Mouse (Mus musculus) hindbrain, embryonic 15.5 days (tissue): Measurements from ENCODE around the gene Tmf1. TPM values are rescaled to one million over a fixed set of nuclear protein-coding genes. Genes with fewer than 3 reads are reported as not detected.
A peak's percentile ranks its signal among the peaks of the same experiment; 100 is the strongest.

ENCODE experiments used
- ATAC-seq: fragments of 200-750 bp; cut with Nextera tagmentation; 2 replicates; pipeline ENCODE4 v1.8.0; 2017; ENCODE audit warnings: low read depth, moderate number of reproducible peaks, moderate TSS enrichment; ENCODE audit not compliant: low FRiP score
- H3K27ac ChIP-seq: fragments of 300-500 bp; sonication (generic); replicated peaks from 2 replicates; pipeline ENCODE4 v1.5.1; 2015; ENCODE audit warnings: mild to moderate bottlenecking, inconsistent platforms
- H3K27me3 ChIP-seq: fragments of 300-500 bp; sonication (generic); 2 replicates; pipeline ENCODE4 v1.6.1; 2015; ENCODE audit warnings: control low read depth, inconsistent platforms
- H3K36me3 ChIP-seq: fragments of 300-500 bp; sonication (generic); 2 replicates; pipeline ENCODE4 v1.6.1; 2015; ENCODE audit warnings: control low read depth, inconsistent platforms
- H3K4me1 ChIP-seq: fragments of 300-500 bp; sonication (generic); replicated peaks from 2 replicates; pipeline ENCODE4 v1.6.1; 2015; ENCODE audit warnings: control low read depth, inconsistent platforms
- H3K4me2 ChIP-seq: fragments of 300-500 bp; sonication (generic); 2 replicates; pipeline ENCODE4 v1.6.1; 2015; ENCODE audit warnings: moderate library complexity, mild to moderate bottlenecking, inconsistent platforms
- H3K4me3 ChIP-seq: fragments of 300-500 bp; sonication (generic); 2 replicates; pipeline ENCODE4 v1.5.1; 2015; ENCODE audit warnings: mild to moderate bottlenecking, inconsistent platforms
- H3K9ac ChIP-seq: fragments of 300-500 bp; sonication (generic); 2 replicates; pipeline ENCODE4 v1.6.1; 2015; ENCODE audit warnings: inconsistent platforms
- H3K9me3 ChIP-seq: fragments of 300-500 bp; sonication (generic); 2 replicates; pipeline ENCODE4 v1.6.1; 2016; ENCODE audit warnings: control low read depth, inconsistent platforms
- WGBS: fragments of 180-500 bp; shearing (Covaris S2); methylation state at CpG from one replicate; pipeline ENCODE4 v1.1.7; 2015; 5-methylcytosine and 5-hydroxymethylcytosine counted together
- polyA plus RNA-seq: library from polyadenylated mRNA; unstranded; fragments of >200 nt; fragmentation: Nextera tagmentation; extraction: Ambion mirVana; gene quantifications from 2 replicates; pipeline ENCODE4 v1.2.1, GENCODE M21; 2015

The Tmf1 gene
- polyA plus RNA-seq, 1 experiment from 2014 or later, result 33.0 TPM

DNA sequence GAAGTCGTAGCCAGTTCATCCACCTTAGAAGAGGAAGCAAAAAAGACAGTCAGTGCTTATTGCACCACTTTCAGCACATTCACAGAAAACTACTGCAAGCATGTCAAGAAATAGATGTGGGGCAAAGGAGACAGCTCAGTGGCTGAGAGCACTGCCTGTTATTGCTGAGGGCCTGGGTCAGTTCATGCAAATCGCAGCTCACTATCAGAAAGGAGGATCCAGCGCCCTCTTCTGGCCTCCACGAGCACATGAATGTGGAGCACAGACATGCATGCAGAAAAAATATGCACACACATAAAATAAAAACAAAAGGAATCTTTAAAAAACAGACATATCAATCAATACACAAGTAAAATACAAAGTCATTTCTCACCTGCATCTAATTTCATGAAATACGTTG is 47.9 kb downstream of the Tmf1 start:
- Histone ChIP-seq H3K9me3 (no peaks in the 10 kb centered on the region), H3K27me3 (no peaks in the 10 kb centered on the region), H3K4me2 (no peak overlapping the region), H3K4me3 (no peak overlapping the region), H3K36me3 (peaks cover 10% of the 10 kb centered on the region; the same call in 1 of the 2 replicates), H3K27ac (no peak overlapping the region), H3K9ac (no peak overlapping the region), H3K4me1 (no peaks in the 10 kb centered on the region)
- WGBS, result 66% methylated on average over 5 of the region's 5 CpGs
- ATAC-seq, result no peak

GRCm38 (mm10) chr6:97124336-97125010 is 54.4 kb downstream of the Tmf1 start:
- H3K27ac ChIP-seq, result no peak overlapping the region
- H3K4me1 ChIP-seq, result no peaks in the 10 kb centered on the region
- no peak overlapping the region for H3K9ac ChIP-seq
- 80% methylated on average over 10 of the region's 10 CpGs for WGBS
- H3K9me3 ChIP-seq, result no peaks in the 10 kb centered on the region
- 0 out of 2 replicates have a peak, but pooled peaks cover 2% of the 10 kb centered on the region for H3K36me3 ChIP-seq
- no peaks in the 10 kb centered on the region for H3K27me3 ChIP-seq
- H3K4me3 ChIP-seq, result no peak overlapping the region
- H3K4me2 ChIP-seq, result no peak overlapping the region
- no peak for ATAC-seq

DNA sequence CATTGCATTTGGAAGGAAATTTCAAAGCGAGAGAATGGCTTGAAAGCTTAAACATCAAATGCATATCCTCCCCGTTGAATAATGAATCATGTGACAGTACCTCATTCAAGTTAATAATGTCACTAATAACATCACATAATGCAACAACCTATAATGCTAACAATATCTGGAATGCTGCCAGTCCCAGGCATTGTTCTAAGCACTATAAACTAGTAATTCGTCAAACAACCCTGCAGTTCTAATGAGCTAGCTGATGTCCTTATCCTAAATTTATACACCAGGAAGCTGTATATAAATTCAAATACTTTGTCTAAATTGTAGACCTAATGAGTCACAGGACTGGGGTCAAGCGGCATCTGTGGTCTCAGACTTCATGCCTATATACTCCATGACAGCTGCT is 58.0 kb downstream of the Tmf1 start:
- Histone ChIP-seq H3K4me1 (no peaks in the 10 kb centered on the region), H3K36me3 (no peaks in the 10 kb centered on the region), H3K27ac (no peak overlapping the region), H3K9ac (no peak overlapping the region), H3K9me3 (no peaks in the 10 kb centered on the region), H3K27me3 (no peaks in the 10 kb centered on the region), H3K4me3 (no peak overlapping the region), H3K4me2 (no peak overlapping the region)
- 67% methylated on average over 4 of the region's 4 CpGs for WGBS
- no peak for ATAC-seq

- no peaks in the 10 kb centered on the region for H3K27me3 ChIP-seq
- no peak overlapping the region for H3K4me3 ChIP-seq
- H3K9me3 ChIP-seq, result no peaks in the 10 kb centered on the region
- 79% methylated on average over 3 of the region's 3 CpGs for WGBS
- no peaks in the 10 kb centered on the region for H3K4me1 ChIP-seq
- ATAC-seq, result no peak
- H3K4me2 ChIP-seq, result no peak overlapping the region
- H3K36me3 ChIP-seq, result no peaks in the 10 kb centered on the region
- H3K27ac ChIP-seq, result no peak overlapping the region
- no peak overlapping the region for H3K9ac ChIP-seq
These were observed 60.6 kb downstream of the Tmf1 start for GRCm38 (mm10) chr6:97118327-97118726.

DNA sequence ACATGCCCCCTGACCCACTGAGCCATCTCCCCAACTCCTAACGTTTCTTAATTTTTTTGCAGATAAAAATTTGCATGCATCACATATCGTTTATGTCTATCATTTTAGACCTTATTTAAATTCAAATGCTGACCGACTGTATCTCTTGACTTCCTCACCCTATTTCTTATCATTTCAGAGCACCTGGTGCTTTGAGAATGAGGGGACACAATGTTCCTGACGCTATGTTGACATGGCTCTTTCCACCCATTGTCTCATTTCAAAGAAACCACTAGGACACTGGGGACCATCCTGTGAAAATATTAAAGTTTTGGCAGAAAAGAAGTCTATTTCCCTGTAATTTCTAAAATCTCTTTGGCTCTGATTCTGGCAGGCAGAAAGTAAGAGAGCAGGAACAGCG is 62.0 kb downstream of the Tmf1 start:
- Histone ChIP-seq H3K27me3 (no peaks in the 10 kb centered on the region), H3K4me3 (no peak overlapping the region), H3K36me3 (peaks cover 12% of the 10 kb centered on the region; the same call in 1 of the 2 replicates), H3K9ac (no peak overlapping the region), H3K4me2 (no peak overlapping the region), H3K4me1 (no peaks in the 10 kb centered on the region), H3K9me3 (no peaks in the 10 kb centered on the region), H3K27ac (no peak overlapping the region)
- 81% methylated on average over 5 of the region's 5 CpGs for WGBS
- ATAC-seq, result no peak

DNA sequence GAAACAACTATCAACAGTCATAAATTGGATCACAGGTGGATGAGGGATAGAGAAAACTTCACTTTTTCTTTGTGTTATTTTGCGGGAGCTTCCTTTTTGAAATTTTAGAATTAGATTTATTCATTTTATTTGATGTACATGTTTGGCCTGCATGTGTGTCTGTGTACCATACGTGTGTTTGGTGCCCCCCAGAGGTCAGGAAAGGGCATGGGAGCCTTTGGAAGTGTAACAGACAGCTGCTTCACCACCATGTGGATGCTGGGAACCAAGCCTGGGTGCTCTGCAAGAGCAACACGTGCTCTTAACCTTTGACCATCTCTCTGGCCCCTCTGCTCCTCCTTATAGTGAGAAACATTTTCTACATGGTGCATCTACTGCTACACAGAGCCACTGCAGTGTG is 64.1 kb downstream of the Tmf1 start:
- WGBS, result 70% methylated on average over 3 of the region's 3 CpGs
- peaks cover 17% of the 10 kb centered on the region; the same call in 1 of the 2 replicates for H3K36me3 ChIP-seq
- no peak overlapping the region for H3K27ac ChIP-seq
- H3K4me2 ChIP-seq, result no peak overlapping the region
- H3K9ac ChIP-seq, result no peak overlapping the region
- H3K4me1 ChIP-seq, result no peaks in the 10 kb centered on the region
- no peak overlapping the region for H3K4me3 ChIP-seq
- no peak for ATAC-seq
- no peaks in the 10 kb centered on the region for H3K9me3 ChIP-seq
- no peaks in the 10 kb centered on the region for H3K27me3 ChIP-seq

DNA sequence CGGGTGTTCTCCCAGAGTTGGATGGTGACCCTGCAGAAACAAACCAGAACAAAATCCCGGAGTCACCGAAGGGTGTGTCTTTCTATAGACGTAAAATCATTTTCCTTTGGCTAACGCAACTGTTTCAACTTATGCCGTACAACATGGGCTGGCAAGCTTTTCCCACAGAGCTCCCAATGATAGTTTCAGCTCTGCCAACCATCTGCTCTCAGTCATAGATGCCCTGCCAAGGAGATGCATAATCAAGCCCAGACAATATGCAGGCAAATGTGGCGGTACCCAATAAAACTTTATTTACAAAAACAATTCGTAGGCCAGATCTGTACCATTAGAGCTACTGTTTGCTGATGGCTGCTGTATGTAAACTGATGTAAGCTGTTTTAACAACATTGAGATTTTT is 66.7 kb downstream of the Tmf1 start:
- Histone ChIP-seq H3K9me3 (no peaks in the 10 kb centered on the region), H3K4me3 (no peak overlapping the region), H3K36me3 (peaks cover 17% of the 10 kb centered on the region; the same call in 1 of the 2 replicates), H3K4me1 (no peaks in the 10 kb centered on the region), H3K27ac (no peak overlapping the region), H3K9ac (no peak overlapping the region), H3K27me3 (no peaks in the 10 kb centered on the region), H3K4me2 (no peak overlapping the region)
- 88% methylated on average over 8 of the region's 8 CpGs for WGBS
- no peak for ATAC-seq

- 14% methylated on average over 2 of the region's 2 CpGs for WGBS
- Histone ChIP-seq H3K4me2 (no peak overlapping the region), H3K4me1 (peaks cover 8% of the 10 kb centered on the region; the same call in 1 of the 2 replicates), H3K27ac (no peak overlapping the region), H3K36me3 (peaks cover 4% of the 10 kb centered on the region; the same call in 1 of the 2 replicates), H3K9me3 (no peaks in the 10 kb centered on the region), H3K27me3 (no peaks in the 10 kb centered on the region), H3K4me3 (no peak overlapping the region), H3K9ac (no peak overlapping the region)
- peak; percentile 79 for ATAC-seq
These were observed 72.1 kb downstream of the Tmf1 start for GRCm38 (mm10) chr6:97106777-97107176.

DNA sequence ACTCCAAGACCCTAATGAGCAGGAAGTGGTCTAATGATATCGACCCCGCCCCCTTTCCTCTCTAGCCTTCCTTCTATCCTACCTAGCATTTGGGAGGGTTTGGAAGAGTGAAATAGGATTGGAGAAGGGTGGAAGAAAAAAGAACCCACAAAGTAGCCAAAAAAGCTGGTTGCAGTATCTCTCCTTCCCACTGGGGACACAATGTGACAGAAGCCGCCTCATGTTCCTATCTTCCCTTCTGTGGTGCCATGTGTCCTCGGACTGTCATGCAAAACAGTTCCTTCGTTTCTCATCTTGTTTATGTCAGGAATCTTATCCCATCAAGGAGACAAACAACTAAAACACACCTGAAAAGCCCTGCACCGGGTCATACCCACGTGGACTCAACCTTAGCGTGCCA is 72.8 kb downstream of the Tmf1 start:
- Histone ChIP-seq H3K36me3 (no peaks in the 10 kb centered on the region), H3K4me2 (no peak overlapping the region), H3K27me3 (no peaks in the 10 kb centered on the region), H3K9ac (no peak overlapping the region), H3K4me3 (no peak overlapping the region), H3K27ac (no peak overlapping the region), H3K9me3 (no peaks in the 10 kb centered on the region), H3K4me1 (peaks cover 15% of the 10 kb centered on the region; the same call in 1 of the 2 replicates)
- 86% methylated on average over 8 of the region's 8 CpGs for WGBS
- ATAC-seq, result no peak

GRCm38 (mm10) chr6:97104264-97104852 is 74.6 kb downstream of the Tmf1 start:
- Histone ChIP-seq H3K9me3 (no peaks in the 10 kb centered on the region), H3K27ac (no peak overlapping the region), H3K36me3 (no peaks in the 10 kb centered on the region), H3K9ac (no peak overlapping the region), H3K4me2 (no peak overlapping the region), H3K4me1 (peaks cover 15% of the 10 kb centered on the region; the same call in 1 of the 2 replicates), H3K27me3 (no peaks in the 10 kb centered on the region), H3K4me3 (no peak overlapping the region)
- no peak for ATAC-seq
- WGBS, result 80% methylated on average over 7 of the region's 7 CpGs
